Mouse (Mus musculus): ENCODE results near the gene Rad23a. TPM values are rescaled to one million over a fixed set of nuclear protein-coding genes. Genes with fewer than 3 reads are reported as not detected.

The Rad23a gene
- polyA plus RNA-seq, 1 experiment: 68.3 TPM

DNA sequence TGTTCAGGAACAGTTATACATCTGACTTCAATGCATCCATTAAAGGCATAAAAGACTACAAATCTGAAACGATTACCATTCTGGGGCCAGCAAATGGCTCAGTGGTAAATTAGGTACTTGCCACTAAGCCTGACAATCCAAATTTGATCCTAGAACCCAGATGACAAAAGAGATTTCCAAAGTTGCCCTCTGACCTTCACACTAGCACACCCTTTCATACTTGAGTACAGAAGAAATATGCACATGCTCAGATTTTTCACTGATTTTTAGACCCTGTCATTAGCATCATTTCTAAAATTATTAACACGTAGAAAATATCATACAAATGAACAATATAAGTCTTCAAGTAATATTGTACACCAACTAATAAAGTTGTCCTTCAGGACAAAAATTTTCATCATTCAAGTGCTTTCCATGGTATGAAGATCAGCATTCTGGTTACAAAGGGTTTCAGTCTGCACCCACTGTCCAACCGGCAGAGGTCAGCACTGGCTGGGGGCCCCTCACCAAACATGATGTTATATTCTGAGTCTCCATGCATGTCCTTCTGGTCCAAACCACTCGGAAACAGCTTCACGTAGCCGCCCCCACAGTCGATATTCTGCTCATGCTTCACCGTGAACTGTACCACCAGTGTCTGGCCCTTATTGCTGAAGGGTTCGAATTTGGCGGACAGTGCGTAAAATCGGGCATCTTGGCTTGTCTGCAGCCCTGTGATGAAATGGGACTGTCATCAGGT is 5.1 kb upstream of the Rad23a start:
- peak overlapping the region; percentile 88 for H3ac ChIP-seq (ENCODE audit: control insufficient read depth, insufficient read length, low read depth)
- peaks cover 42% of the 10 kb centered on the region for H3K79me2 ChIP-seq (ENCODE audit: control insufficient read depth, insufficient read depth)
- H3K27me3 ChIP-seq (ENCODE audit: control insufficient read depth, insufficient read depth, insufficient read length): no peaks in the 10 kb centered on the region
- H3K79me3 ChIP-seq (ENCODE audit: low read depth): peaks cover 27% of the 10 kb centered on the region
- H3K4me3 ChIP-seq (ENCODE audit: insufficient read depth, poor library complexity, severe bottlenecking): peak overlapping the region; percentile 97
- H3K36me3 ChIP-seq (ENCODE audit: control insufficient read depth, insufficient read depth): peaks cover 49% of the 10 kb centered on the region
- no peak for TF ChIP-seq FOSL1 (IDR thresholded peaks at IDR 0.05; ENCODE audit: insufficient read depth, low read length, poor library complexity, severe bottlenecking)
- TF ChIP-seq CTCF (IDR thresholded peaks at IDR 0.05; ENCODE audit: control insufficient read depth, insufficient read depth, insufficient read length): peak; percentile 34

GRCm38 (mm10) chr8:84844397-84845070 is 4.1 kb upstream of the Rad23a start:
- Histone ChIP-seq H3K4me3 (ENCODE audit: insufficient read depth, poor library complexity, severe bottlenecking) (peak overlapping the region; percentile 97), H3ac (ENCODE audit: control insufficient read depth, insufficient read length, low read depth) (peak overlapping the region; percentile 14), H3K79me2 (ENCODE audit: control insufficient read depth, insufficient read depth) (peaks cover 50% of the 10 kb centered on the region), H3K79me3 (ENCODE audit: low read depth) (peaks cover 33% of the 10 kb centered on the region), H3K36me3 (ENCODE audit: control insufficient read depth, insufficient read depth) (peaks cover 49% of the 10 kb centered on the region), H3K27me3 (ENCODE audit: control insufficient read depth, insufficient read depth, insufficient read length) (no peaks in the 10 kb centered on the region)
- TF ChIP-seq MAX (IDR thresholded peaks at IDR 0.05) (no peak), USF1 (IDR thresholded peaks at IDR 0.05; ENCODE audit: low read depth) (no peak), CTCF (IDR thresholded peaks at IDR 0.05; ENCODE audit: control insufficient read depth, insufficient read depth, insufficient read length) (no peak), MYOG (IDR thresholded peaks at IDR 0.05; ENCODE audit: control insufficient read depth, extremely low read depth, insufficient read length) (no peak), CEBPB (IDR thresholded peaks at IDR 0.05; ENCODE audit: low read depth) (no peak)

- TF ChIP-seq USF1 (IDR thresholded peaks at IDR 0.05; ENCODE audit: low read depth) (no peak), MYOG (IDR thresholded peaks at IDR 0.05; ENCODE audit: control insufficient read depth, extremely low read depth, insufficient read length) (no peak), CTCF (IDR thresholded peaks at IDR 0.05; ENCODE audit: control insufficient read depth, insufficient read depth, insufficient read length) (no peak), MYOD1 (IDR thresholded peaks at IDR 0.05; ENCODE audit: control insufficient read depth, insufficient read length, low read depth) (no peak), CEBPB (IDR thresholded peaks at IDR 0.05; ENCODE audit: low read depth) (no peak), FOSL1 (IDR thresholded peaks at IDR 0.05; ENCODE audit: insufficient read depth, low read length, poor library complexity, severe bottlenecking) (no peak), MAX (IDR thresholded peaks at IDR 0.05) (no peak)
- Histone ChIP-seq H3K4me3 (ENCODE audit: insufficient read depth, poor library complexity, severe bottlenecking) (no peak overlapping the region), H3K79me2 (ENCODE audit: control insufficient read depth, insufficient read depth) (peaks cover 69% of the 10 kb centered on the region), H3ac (ENCODE audit: control insufficient read depth, insufficient read length, low read depth) (no peak overlapping the region), H3K36me3 (ENCODE audit: control insufficient read depth, insufficient read depth) (peaks cover 78% of the 10 kb centered on the region), H3K79me3 (ENCODE audit: low read depth) (peaks cover 40% of the 10 kb centered on the region), H3K27me3 (ENCODE audit: control insufficient read depth, insufficient read depth, insufficient read length) (no peaks in the 10 kb centered on the region)
These were observed 1.0 kb upstream of the Rad23a start for GRCm38 (mm10) chr8:84841514-84841913.

DNA sequence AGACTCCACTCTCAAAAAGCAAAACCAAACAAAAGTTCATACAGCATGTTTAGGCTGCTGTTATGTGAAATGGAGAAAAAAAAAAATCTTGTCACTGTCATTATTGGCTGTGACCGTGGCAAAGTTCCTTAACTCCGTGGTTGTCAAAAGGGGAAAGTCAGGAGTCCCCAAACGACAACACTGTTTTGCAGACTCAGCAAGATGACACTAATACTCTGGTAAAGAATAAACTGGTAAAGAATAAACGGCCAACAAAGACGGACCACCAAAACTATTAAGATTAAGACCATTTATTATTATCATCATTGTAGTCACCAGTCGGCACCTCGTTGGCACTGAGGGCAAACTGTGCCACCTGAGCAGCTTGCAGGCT is 604 bp downstream of the Rad23a start:
- peaks cover 24% of the 10 kb centered on the region for H3K79me3 ChIP-seq (ENCODE audit: low read depth)
- peak overlapping the region; percentile 92 for H3ac ChIP-seq (ENCODE audit: control insufficient read depth, insufficient read length, low read depth)
- H3K79me2 ChIP-seq (ENCODE audit: control insufficient read depth, insufficient read depth): peaks cover 53% of the 10 kb centered on the region
- peak overlapping the region; percentile 86 for H3K4me3 ChIP-seq (ENCODE audit: insufficient read depth, poor library complexity, severe bottlenecking)
- peaks cover 83% of the 10 kb centered on the region for H3K36me3 ChIP-seq (ENCODE audit: control insufficient read depth, insufficient read depth)
- no peaks in the 10 kb centered on the region for H3K27me3 ChIP-seq (ENCODE audit: control insufficient read depth, insufficient read depth, insufficient read length)
- TF ChIP-seq USF1 (IDR thresholded peaks at IDR 0.05; ENCODE audit: low read depth): no peak
- no peak for TF ChIP-seq MYOG (IDR thresholded peaks at IDR 0.05; ENCODE audit: control insufficient read depth, extremely low read depth, insufficient read length)
- no peak for TF ChIP-seq CEBPB (IDR thresholded peaks at IDR 0.05; ENCODE audit: low read depth)
- TF ChIP-seq MAX (IDR thresholded peaks at IDR 0.05): no peak
- TF ChIP-seq FOSL1 (IDR thresholded peaks at IDR 0.05; ENCODE audit: insufficient read depth, low read length, poor library complexity, severe bottlenecking): no peak
- TF ChIP-seq CTCF (IDR thresholded peaks at IDR 0.05; ENCODE audit: control insufficient read depth, insufficient read depth, insufficient read length): no peak
- TF ChIP-seq MYOD1 (IDR thresholded peaks at IDR 0.05; ENCODE audit: control insufficient read depth, insufficient read length, low read depth): no peak

GRCm38 (mm10) chr8:84839411-84839810 is 1.1 kb downstream of the Rad23a start:
- Histone ChIP-seq H3K79me2 (ENCODE audit: control insufficient read depth, insufficient read depth) (peaks cover 52% of the 10 kb centered on the region), H3K36me3 (ENCODE audit: control insufficient read depth, insufficient read depth) (peaks cover 82% of the 10 kb centered on the region), H3ac (ENCODE audit: control insufficient read depth, insufficient read length, low read depth) (no peak overlapping the region), H3K79me3 (ENCODE audit: low read depth) (peaks cover 21% of the 10 kb centered on the region), H3K4me3 (ENCODE audit: insufficient read depth, poor library complexity, severe bottlenecking) (peak overlapping the region; percentile 86), H3K27me3 (ENCODE audit: control insufficient read depth, insufficient read depth, insufficient read length) (no peaks in the 10 kb centered on the region)
- TF ChIP-seq MYOD1 (IDR thresholded peaks at IDR 0.05; ENCODE audit: control insufficient read depth, insufficient read length, low read depth) (no peak), MAX (IDR thresholded peaks at IDR 0.05) (no peak), CEBPB (IDR thresholded peaks at IDR 0.05; ENCODE audit: low read depth) (no peak), FOSL1 (IDR thresholded peaks at IDR 0.05; ENCODE audit: insufficient read depth, low read length, poor library complexity, severe bottlenecking) (no peak), CTCF (IDR thresholded peaks at IDR 0.05; ENCODE audit: control insufficient read depth, insufficient read depth, insufficient read length) (no peak), MYOG (IDR thresholded peaks at IDR 0.05; ENCODE audit: control insufficient read depth, extremely low read depth, insufficient read length) (no peak), USF1 (IDR thresholded peaks at IDR 0.05; ENCODE audit: low read depth) (no peak)

Data from C2C12 (cell line).